Mouse (Mus musculus) myocyte (in vitro differentiated cells): Measurements from ENCODE around the gene Zfp296.

Experiments used
- E2F4 ChIP-seq: IDR thresholded peaks from one replicate; pipeline ENCODE4 v1.6.1; 2011; ENCODE audit warnings: mild to moderate bottlenecking, control low read depth, moderate library complexity; ENCODE audit not compliant: insufficient read depth
- MAX ChIP-seq: IDR thresholded peaks from one replicate; pipeline ENCODE4 v1.6.1; 2011; ENCODE audit warnings: low read depth, mild to moderate bottlenecking, control low read depth
- MYOD1 ChIP-seq, 3 experiments: IDR thresholded peaks; one replicate each; pipeline ENCODE4 v1.6.1; 2011; ENCODE audit warnings: control low read depth in 2 of 3, low read depth in 2 of 3, mild to moderate bottlenecking in 2 of 3, moderate library complexity in 1 of 3; ENCODE audit not compliant: insufficient read length in 2 of 3, control insufficient read depth in 1 of 3
- POLR2A ChIP-seq: IDR thresholded peaks from one replicate; pipeline ENCODE4 v1.6.1; 2011; ENCODE audit warnings: low read depth, mild to moderate bottlenecking, control low read depth, moderate library complexity; ENCODE audit not compliant: insufficient read length
- POLR2AphosphoS2 ChIP-seq: IDR thresholded peaks from one replicate; pipeline ENCODE4 v1.6.1; 2011; ENCODE audit warnings: low read depth, control low read depth; ENCODE audit not compliant: insufficient read length
- SRF ChIP-seq: IDR thresholded peaks from one replicate; pipeline ENCODE4 v1.6.1; 2011; ENCODE audit warnings: low read depth; ENCODE audit not compliant: control insufficient read depth, insufficient read length
- TCF3 ChIP-seq: IDR thresholded peaks from one replicate; pipeline ENCODE4 v1.6.1; 2011; ENCODE audit warnings: low read depth, control low read depth; ENCODE audit not compliant: insufficient read length
- USF1 ChIP-seq: IDR thresholded peaks from one replicate; pipeline ENCODE4 v1.6.1; 2011; ENCODE audit warnings: low read depth, mild to moderate bottlenecking, control low read depth, moderate library complexity

DNA sequence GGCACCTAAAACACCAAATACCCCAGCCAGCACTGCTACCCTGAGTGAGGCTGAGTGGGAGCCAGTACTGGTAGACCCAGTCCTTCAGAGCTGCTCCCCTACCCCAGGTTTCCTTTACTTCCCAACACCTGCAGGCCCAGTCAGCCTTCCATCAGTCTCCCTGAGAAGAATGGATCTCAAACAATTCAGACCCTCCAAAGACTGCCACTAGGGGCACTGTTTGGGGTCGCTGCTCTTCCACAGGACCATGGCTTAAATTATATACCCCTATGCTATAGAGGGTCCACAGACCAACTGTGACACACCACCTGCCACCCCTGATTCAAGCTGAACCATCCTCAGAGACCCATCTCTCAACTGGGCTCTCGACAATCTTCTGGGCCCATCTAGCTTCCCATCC, 18.1 kb upstream of the Zfp296 start:
- no peak for TF ChIP-seq MAX
- TF ChIP-seq MYOD1 (IDR thresholded peaks at IDR 0.05; ENCODE audit: control insufficient read depth in 1 of 3, insufficient read length in 2 of 3, low read depth in 2 of 3) = no peak
- no peak for TF ChIP-seq POLR2A
- no peak for TF ChIP-seq POLR2AphosphoS2
- TF ChIP-seq E2F4 = no peak
- TF ChIP-seq USF1 = no peak
- TF ChIP-seq TCF3 = no peak
- no peak for TF ChIP-seq SRF
